Mouse (Mus musculus) ES-Bruce4 (cell line): ENCODE results near the gene Hyal1. TPM values are rescaled to one million over a fixed set of nuclear protein-coding genes. Genes with fewer than 3 reads are reported as not detected.

Experiments used
- H3K27ac ChIP-seq: 2 replicates; pipeline ENCODE4 v1.5.1; 2012; ENCODE audit warnings: low read length, inconsistent platforms; ENCODE audit not compliant: insufficient read depth
- H3K27me3 ChIP-seq: 2 replicates; pipeline ENCODE4 v1.6.1; 2012; ENCODE audit warnings: mild to moderate bottlenecking, low read length, inconsistent platforms; ENCODE audit not compliant: control insufficient read depth, poor library complexity, insufficient read depth, severe bottlenecking
- H3K36me3 ChIP-seq: 2 replicates; pipeline ENCODE4 v1.6.1; 2012; ENCODE audit warnings: inconsistent platforms, mild to moderate bottlenecking, low read length, moderate library complexity; ENCODE audit not compliant: control insufficient read depth, poor library complexity, insufficient read depth, severe bottlenecking
- H3K4me1 ChIP-seq: one replicate; pipeline ENCODE4 v1.8.1; 2011; ENCODE audit warnings: low read length; ENCODE audit not compliant: control insufficient read depth, insufficient read depth
- H3K4me3 ChIP-seq: 2 replicates; pipeline ENCODE4 v1.5.1; 2011; ENCODE audit warnings: low read depth, mild to moderate bottlenecking, low read length
- H3K9ac ChIP-seq: 2 replicates; pipeline ENCODE4 v1.6.1; 2012; ENCODE audit warnings: low read depth, mild to moderate bottlenecking, inconsistent platforms; ENCODE audit not compliant: poor library complexity, severe bottlenecking
- H3K9me3 ChIP-seq: replicated peaks from 2 replicates; pipeline ENCODE4 v1.6.1; 2012; ENCODE audit warnings: mild to moderate bottlenecking, low read length, inconsistent platforms; ENCODE audit not compliant: control insufficient read depth, poor library complexity, insufficient read depth, severe bottlenecking
- CTCF ChIP-seq: IDR thresholded peaks from one replicate; pipeline ENCODE4 v1.8.1; 2011; ENCODE audit warnings: low read depth, low read length
- EP300 ChIP-seq: IDR thresholded peaks from 2 replicates; pipeline ENCODE4 v1.6.1; 2011; ENCODE audit warnings: low read depth, low read length; ENCODE audit not compliant: insufficient read depth
- POLR2A ChIP-seq: IDR thresholded peaks from one replicate; pipeline ENCODE4 v1.8.1; 2011; ENCODE audit warnings: low read length; ENCODE audit not compliant: insufficient read depth
- polyA plus RNA-seq: library from polyadenylated mRNA; stranded (reverse); fragments of >200 nt; gene quantifications from 2 replicates; pipeline ENCODE4 v1.2.4, GENCODE M21; 2011; ENCODE audit warnings: low read depth; ENCODE audit not compliant: missing spikeins, insufficient read depth, insufficient read length

The Hyal1 gene
- polyA plus RNA-seq, 1 experiment: 25.8 TPM

DNA sequence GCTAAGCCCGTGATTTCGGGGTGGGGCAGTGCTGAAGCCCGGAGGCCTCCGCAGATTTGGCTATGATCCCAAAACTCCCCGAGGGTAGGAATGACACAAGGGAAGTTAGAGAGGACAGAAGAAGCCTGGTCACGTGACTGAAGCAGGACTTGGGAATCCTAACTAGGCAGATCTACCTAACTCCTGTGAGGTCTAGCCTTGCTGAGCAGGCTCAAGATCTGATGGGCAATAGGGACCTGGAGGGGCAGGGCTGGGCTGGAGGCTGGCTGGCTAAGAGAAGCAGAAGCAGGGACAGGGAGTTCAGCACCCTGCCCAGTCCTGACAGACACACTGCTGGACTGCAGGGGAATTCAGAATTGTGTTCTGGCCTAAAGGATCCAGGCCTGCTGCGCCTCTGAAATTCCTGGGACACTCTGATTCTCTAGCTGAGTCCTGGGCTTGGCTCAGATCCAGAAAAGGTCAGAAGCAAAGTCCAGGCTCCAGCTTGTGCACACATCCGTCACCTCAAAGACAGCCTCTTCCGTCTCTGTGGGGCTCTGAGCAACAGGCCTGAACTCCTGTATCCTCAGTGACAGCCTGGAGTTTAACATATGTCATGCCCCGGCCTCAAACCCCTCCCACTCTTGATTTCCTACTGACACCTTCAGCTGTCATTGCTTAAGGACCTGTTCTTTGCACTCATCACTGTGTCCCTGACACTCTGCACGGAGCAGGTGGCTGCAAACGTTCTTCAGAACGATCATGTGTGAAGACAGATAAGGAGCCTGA is 42.2 kb downstream of the Hyal1 start:
- Histone ChIP-seq H3K9me3 (no peaks in the 10 kb centered on the region), H3K9ac (no peak overlapping the region)

DNA sequence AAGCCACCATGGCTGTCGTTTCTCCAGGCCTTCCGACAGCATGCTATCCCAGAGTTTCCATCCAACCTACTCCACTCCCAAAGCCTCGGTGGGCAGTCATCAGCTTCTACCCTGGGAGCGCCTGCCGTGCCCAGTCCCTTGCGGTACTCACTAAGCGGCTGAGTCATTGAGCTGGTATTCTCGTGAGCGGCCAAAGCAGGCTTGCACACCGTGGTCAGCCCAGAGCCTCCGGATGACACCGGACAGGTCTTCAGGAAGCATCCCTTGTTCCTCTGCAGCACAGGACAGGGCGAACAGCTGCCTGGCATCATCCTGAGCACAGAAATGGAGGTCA is 42.8 kb downstream of the Hyal1 start:
- Histone ChIP-seq H3K4me3 (no peak overlapping the region), H3K9me3 (no peaks in the 10 kb centered on the region), H3K4me1 (peaks cover 2% of the 10 kb centered on the region), H3K27me3 (no peaks in the 10 kb centered on the region), H3K27ac (no peak overlapping the region), H3K36me3 (peaks cover 20% of the 10 kb centered on the region), H3K9ac (no peak overlapping the region)
- no peak for TF ChIP-seq EP300
- TF ChIP-seq CTCF: no peak
- TF ChIP-seq POLR2A: no peak

More for the DNA sequence above, 42.2 kb downstream of the Hyal1 start:
- Histone ChIP-seq H3K36me3 (peaks cover 23% of the 10 kb centered on the region), H3K27ac (no peak overlapping the region), H3K4me3 (no peak overlapping the region), H3K4me1 (no peaks in the 10 kb centered on the region), H3K27me3 (no peaks in the 10 kb centered on the region)
- TF ChIP-seq EP300: 0 out of 2 replicates have a peak, but pooled peaks have one; percentile 32
- no peak for TF ChIP-seq POLR2A

DNA sequence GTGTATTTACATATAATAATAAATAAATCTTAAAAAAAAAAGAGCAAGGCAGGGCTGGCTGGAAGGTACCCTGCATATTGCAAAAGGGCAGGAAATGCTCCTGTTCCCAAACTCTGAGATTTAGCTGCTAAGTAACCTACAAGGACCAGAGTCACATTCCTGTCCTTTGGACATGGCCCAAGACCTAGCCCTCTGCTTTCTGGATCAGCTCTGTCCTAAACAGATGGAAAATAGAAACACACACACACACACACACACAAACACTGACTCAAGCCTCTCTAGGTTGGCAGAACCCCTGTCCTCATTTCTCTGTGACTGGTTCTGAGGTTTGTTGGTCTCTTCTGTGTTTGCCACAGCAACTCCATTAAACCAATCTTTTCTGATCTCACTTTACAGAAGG is 44.2 kb downstream of the Hyal1 start:
- Histone ChIP-seq H3K36me3 (peaks cover 6% of the 10 kb centered on the region), H3K9ac (no peak overlapping the region)

DNA sequence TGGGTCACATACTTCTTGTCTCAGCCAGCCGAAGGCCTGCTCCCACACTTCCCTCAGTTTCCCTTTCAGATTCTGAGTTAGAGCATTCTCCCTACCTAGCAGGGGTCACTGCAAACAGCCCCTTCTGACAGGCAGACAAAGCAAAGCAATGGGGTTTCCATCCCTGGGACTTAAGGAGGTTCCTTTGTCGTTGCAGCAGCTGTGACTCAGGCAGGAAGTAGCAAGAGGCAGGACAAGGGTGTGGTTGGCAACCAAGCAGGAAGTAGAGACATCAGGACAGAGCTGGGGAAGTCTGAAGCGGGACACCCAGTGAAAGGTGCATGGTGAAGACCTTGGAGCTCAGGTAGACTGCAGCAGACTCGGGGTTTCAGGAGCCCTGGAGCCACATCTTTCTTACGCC is 47.8 kb downstream of the Hyal1 start:
- H3K27ac ChIP-seq: peak overlapping the region; percentile 39; the same call in 1 of the 2 replicates
- H3K9me3 ChIP-seq: no peaks in the 10 kb centered on the region
- H3K9ac ChIP-seq: no peak overlapping the region
- H3K4me1 ChIP-seq: peaks cover 11% of the 10 kb centered on the region
- no peak overlapping the region for H3K4me3 ChIP-seq
- TF ChIP-seq EP300 (peak; percentile 86), POLR2A (no peak)
- no peaks in the 10 kb centered on the region for H3K36me3 ChIP-seq
- H3K27me3 ChIP-seq: no peaks in the 10 kb centered on the region

More for the DNA sequence above, 44.2 kb downstream of the Hyal1 start:
- no peaks in the 10 kb centered on the region for H3K9me3 ChIP-seq
- peaks cover 7% of the 10 kb centered on the region for H3K4me1 ChIP-seq
- H3K4me3 ChIP-seq: no peak overlapping the region
- H3K27me3 ChIP-seq: no peaks in the 10 kb centered on the region
- no peak overlapping the region for H3K27ac ChIP-seq
- TF ChIP-seq POLR2A (no peak), EP300 (no peak), CTCF (no peak)

DNA sequence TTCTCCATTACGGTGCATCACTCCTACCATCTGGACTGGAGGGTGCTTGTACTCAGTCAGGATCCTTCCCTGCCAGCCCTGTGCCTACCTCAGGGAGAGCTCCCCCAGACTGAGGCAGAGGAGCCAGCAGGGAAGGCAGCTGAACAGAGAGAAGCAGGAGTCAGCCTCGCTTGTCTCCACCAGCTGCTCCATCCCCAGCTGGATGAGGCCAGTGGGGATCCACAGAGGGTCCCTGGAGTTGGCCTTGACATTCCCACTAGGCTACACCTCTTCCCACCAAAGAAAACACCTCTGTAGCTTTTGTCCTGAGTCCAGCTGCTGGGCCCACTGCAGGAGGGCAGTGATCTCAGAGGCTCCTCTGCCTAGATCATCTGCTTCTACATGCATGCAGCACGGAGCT is 48.2 kb downstream of the Hyal1 start:
- H3K27me3 ChIP-seq: no peaks in the 10 kb centered on the region
- no peaks in the 10 kb centered on the region for H3K9me3 ChIP-seq
- H3K27ac ChIP-seq: no peak overlapping the region
- no peaks in the 10 kb centered on the region for H3K36me3 ChIP-seq
- peaks cover 11% of the 10 kb centered on the region for H3K4me1 ChIP-seq
- TF ChIP-seq EP300 (no peak), POLR2A (no peak)
- no peak overlapping the region for H3K4me3 ChIP-seq
- H3K9ac ChIP-seq: no peak overlapping the region

DNA sequence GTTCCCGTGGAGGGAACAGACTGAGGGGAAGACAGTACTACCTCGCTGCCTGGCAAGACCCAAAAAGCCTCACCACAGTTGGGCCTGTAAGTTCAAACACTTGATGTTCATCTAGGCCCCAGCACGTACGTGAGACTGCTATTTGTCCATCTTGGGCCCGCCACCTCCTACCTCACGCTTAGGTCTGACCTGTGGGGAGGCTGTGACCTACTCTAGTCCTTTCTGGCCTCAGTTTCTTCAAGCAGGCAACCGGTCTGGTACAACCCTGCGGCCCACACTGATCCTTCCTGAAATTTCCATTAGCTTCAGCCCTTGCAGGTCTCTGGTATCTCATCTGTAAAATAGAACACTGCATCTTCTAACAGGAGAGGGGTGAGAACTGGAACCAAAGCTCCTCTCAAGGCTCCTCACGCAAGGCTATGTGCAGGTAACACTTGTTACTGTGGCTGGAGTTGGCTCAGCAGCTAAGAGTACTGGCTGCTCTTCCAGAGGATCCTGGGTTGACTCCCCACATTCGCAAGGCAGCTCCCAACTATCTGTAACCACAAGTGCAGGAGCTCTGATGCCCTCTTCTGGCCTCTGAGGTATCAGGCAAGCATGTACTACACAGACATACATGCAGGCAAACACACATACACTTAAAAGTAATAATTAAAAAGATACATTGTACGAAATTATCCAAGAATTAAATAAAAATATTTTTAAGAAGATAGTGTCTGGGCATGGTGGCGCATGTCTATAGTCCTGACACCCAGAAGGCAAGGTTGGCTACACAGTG is 48.8 kb downstream of the Hyal1 start:
- Histone ChIP-seq H3K4me3 (no peak overlapping the region), H3K4me1 (peaks cover 11% of the 10 kb centered on the region), H3K9me3 (no peaks in the 10 kb centered on the region), H3K27me3 (no peaks in the 10 kb centered on the region), H3K9ac (no peak overlapping the region), H3K27ac (no peak overlapping the region), H3K36me3 (no peaks in the 10 kb centered on the region)
- no peak for TF ChIP-seq POLR2A
- peak; percentile 37 for TF ChIP-seq CTCF
